Mouse (Mus musculus) liver, embryonic 14 days (tissue): ENCODE results near the gene Ptgir. TPM values are rescaled to one million over a fixed set of nuclear protein-coding genes. Genes with fewer than 3 reads are reported as not detected.

ENCODE experiments used
- polyA plus RNA-seq: library from polyadenylated mRNA; depleted of rRNA; stranded (reverse); fragments of >200 nt; gene quantifications from 2 replicates; pipeline ENCODE4 v1.2.3, GENCODE M21; 2012; rRNA removed

Gene Ptgir
- polyA plus RNA-seq, result 0.81 and 0.86 TPM in 2 replicates

DNA sequence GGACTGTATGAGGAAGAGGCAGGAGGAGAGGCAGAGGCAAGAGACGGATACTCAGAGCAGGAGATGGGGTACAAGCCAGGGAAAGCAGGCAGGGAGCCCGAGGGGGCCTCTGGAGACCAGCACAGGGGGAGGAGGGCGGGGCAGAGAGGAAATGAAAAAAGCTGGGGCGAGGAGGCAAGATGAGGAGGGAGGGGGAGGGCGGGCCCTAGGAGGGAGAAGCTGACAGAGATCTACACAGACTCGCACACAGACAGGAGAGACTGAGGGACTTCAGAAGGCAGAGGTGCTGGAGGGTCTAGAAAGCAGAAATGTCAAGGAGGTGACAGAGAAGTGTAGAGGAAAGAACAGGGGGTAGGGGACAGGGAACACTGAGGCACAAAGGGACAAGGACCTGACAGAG, at the start of gene Ptgir:
TSS of gene Ptgir (plus strand) at position 210 of the 400 bp plus-strand sequence.

DNA sequence AGATGAGACGGTGACA, 31.2 kb upstream of the Ptgir start, which contains the start of gene Dact3:
TSS of gene Dact3 (plus strand) at position 8 of the 16 bp plus-strand sequence.

DNA sequence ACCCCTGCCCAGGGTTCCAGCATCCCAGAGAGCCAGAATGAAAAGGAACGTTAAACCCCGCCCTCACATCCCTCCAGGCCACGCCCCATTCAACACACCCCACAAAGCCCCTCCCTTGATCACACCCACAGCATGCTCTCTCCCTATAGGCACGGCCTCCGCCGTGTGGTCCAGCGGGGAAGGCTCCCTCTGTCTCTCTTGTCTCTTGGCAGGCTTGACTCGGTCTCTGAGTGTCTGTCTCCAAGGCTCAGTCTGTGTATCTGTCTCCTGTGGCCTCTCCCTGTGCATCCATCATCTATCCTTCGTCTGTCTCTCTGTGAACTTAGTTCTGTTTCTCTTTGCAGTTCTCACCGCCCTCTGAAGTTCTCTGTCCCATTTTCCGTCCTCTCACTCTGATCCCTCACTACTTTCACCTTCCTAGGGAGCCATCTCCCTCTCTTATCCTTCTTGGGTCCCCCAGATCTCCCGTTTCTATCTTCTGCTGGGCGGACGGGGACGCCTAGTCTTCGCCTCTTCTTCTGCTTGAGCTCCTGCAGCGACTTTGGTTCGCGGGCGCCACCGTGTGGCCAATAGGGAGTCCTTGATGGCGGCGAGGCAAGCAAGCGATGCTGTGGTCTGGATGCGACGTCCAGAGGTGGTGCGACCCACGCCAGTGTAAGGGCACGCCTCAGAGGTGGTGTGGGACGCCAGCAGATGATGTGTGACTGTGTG, 14.5 kb upstream of the Ptgir start, which contains the start of gene Gng8:
TSS of gene Gng8 (plus strand) at position 146 of the 711 bp plus-strand sequence.

DNA sequence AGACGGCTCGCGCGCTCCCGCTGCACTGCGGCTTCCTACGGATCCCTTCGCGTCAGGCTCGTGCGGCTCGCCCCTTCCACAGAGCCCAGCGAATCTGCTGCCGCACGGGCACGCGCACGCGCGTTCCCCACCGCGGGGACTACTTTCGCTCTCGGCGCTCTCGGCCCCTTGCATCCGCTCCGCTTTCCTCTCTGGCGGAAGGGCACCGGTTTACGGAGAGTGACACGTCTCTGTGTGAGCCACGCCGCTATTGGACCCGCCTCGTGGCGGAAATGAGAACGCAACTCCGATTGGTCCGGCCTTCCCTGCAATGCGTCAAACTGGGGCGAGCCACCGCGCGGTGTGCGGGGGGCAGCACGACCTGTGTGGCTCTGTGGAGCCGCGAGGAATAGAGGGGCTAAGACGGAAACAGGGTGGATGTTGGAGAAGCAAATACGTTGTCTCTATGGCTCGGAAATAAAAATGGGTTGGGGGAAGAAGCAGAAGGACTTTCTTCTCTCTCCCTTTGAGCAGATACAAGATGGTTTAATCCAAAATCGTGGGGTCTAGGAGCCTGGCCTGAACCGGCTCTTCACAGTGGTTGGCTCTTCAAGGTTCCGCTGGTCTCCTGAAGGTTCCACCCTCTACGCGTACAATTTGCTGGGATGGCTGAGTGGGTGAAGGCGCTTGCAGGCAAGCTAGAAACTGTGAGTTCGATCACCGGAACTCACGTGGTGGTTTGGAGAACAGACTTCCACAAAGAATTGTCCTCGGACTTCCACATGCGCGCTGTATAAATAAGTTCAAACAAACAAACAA, 17.9 kb downstream of the Ptgir start, which contains the start of gene Calm3:
TSS of gene Calm3 (minus strand) at position 78 of the 798 bp plus-strand sequence.

GRCm38 (mm10) chr7:16944061-16944807, 37.9 kb downstream of the Ptgir start, which contains the start of gene Pnmal2:
TSS of gene Pnmal2 (plus strand) at chr7:16944682.

GRCm38 (mm10) chr7:16959539-16960187, 53.4 kb downstream of the Ptgir start, which contains the start of gene Pnmal1:
TSS of gene Pnmal1 (plus strand) at chr7:16959679.

Other genes starting within 250 kb of the Ptgir start
- gene Ceacam15, start 230.8 kb upstream of the Ptgir start, polyA plus RNA-seq, result not detected in 2 replicates
- gene Ceacam9, start 184.6 kb upstream of the Ptgir start, polyA plus RNA-seq, result not detected in 2 replicates
- 155 and 180 TPM in 2 replicates for gene Ap2s1, start 168.1 kb upstream of the Ptgir start, polyA plus RNA-seq
- 128 and 153 TPM in 2 replicates for gene Slc1a5, start 125.2 kb upstream of the Ptgir start, polyA plus RNA-seq
- gene Strn4, start 90.6 kb upstream of the Ptgir start, polyA plus RNA-seq, result 36.0 and 43.2 TPM in 2 replicates
- 5.4 and 5.7 TPM in 2 replicates for gene Fkrp, start 89.8 kb upstream of the Ptgir start, polyA plus RNA-seq
- 2.5 and 2.8 TPM in 2 replicates for gene Prkd2, start 63.6 kb upstream of the Ptgir start, polyA plus RNA-seq
- 0.46 and 0.71 TPM in 2 replicates for gene Dact3, start 31.2 kb upstream of the Ptgir start, polyA plus RNA-seq
- gene Gng8, start 14.7 kb upstream of the Ptgir start, polyA plus RNA-seq, result 0.18 and 0.40 TPM in 2 replicates
- 87.2 and 93.1 TPM in 2 replicates for gene Calm3, start 17.6 kb downstream of the Ptgir start, polyA plus RNA-seq
- gene Pnmal2, start 38.2 kb downstream of the Ptgir start, polyA plus RNA-seq, result 0.05 and 0.26 TPM in 2 replicates
- gene Pnmal1, start 53.2 kb downstream of the Ptgir start, polyA plus RNA-seq, result under 0.01 and 0.02 TPM in 2 replicates
- under 0.01 TPM in 2 replicates for gene Gm42372, start 76.6 kb downstream of the Ptgir start, polyA plus RNA-seq
- gene Ccdc8, start 86.2 kb downstream of the Ptgir start, polyA plus RNA-seq, result 2.4 and 2.5 TPM in 2 replicates
- gene Ppp5c, start 121.4 kb downstream of the Ptgir start, polyA plus RNA-seq, result 57.7 and 62.8 TPM in 2 replicates
- 8.1 and 10.3 TPM in 2 replicates for gene Hif3a, start 155.9 kb downstream of the Ptgir start, polyA plus RNA-seq
- 0.05 and 0.16 TPM in 2 replicates for gene Psg16, start 167.6 kb downstream of the Ptgir start, polyA plus RNA-seq
- 0.01 TPM in 1 of 2 replicates, not detected in the other for gene Ceacam3, start 243.8 kb downstream of the Ptgir start, polyA plus RNA-seq